Mouse (Mus musculus): ENCODE measurements around the gene Il6ra.

GRCm38 (mm10) chr3:89875021-89875420 is 38.0 kb downstream of the Il6ra start:
- TF ChIP-seq CTCF (IDR thresholded peaks at IDR 0.05; ENCODE audit: low read depth) (no peak), EP300 (optimal IDR thresholded peaks at IDR 0.05) (no peak)

All from stomach, postnatal 0 days (tissue).